Mouse (Mus musculus) A20 (cell line): Measurements from ENCODE around the gene Grm1.

Source experiments
- DNase-seq: peaks from one replicate; pipeline ENCODE4 v3.0.0-alpha.2; 2011; ENCODE audit warnings: low read depth, low spot score

Grm1 gene

GRCm38 (mm10) chr10:10834828-10835227 is 247.3 kb downstream of the Grm1 start:
- DNase-seq = no peak

- no peak for DNase-seq
Observed at GRCm38 (mm10) chr10:10831141-10831540, 251.0 kb downstream of the Grm1 start.

GRCm38 (mm10) chr10:10827308-10827707 is 254.8 kb downstream of the Grm1 start:
- DNase-seq = no peak

GRCm38 (mm10) chr10:10818061-10818460 is 264.1 kb downstream of the Grm1 start:
- no peak for DNase-seq

- no peak for DNase-seq
Observed at GRCm38 (mm10) chr10:10814631-10815216, 267.4 kb downstream of the Grm1 start.

GRCm38 (mm10) chr10:10812750-10813711 is 269.1 kb downstream of the Grm1 start:
- no peak for DNase-seq

GRCm38 (mm10) chr10:10809777-10810176 is 272.4 kb downstream of the Grm1 start:
- no peak for DNase-seq

GRCm38 (mm10) chr10:10795321-10795720 is 286.8 kb downstream of the Grm1 start:
- no peak for DNase-seq

- DNase-seq = no peak
Observed at GRCm38 (mm10) chr10:10790458-10790857, 291.7 kb downstream of the Grm1 start.

GRCm38 (mm10) chr10:10789967-10790366 is 292.2 kb downstream of the Grm1 start:
- DNase-seq = no peak

GRCm38 (mm10) chr10:10787906-10788416 is 294.2 kb downstream of the Grm1 start:
- DNase-seq = no peak

- no peak for DNase-seq
Observed at GRCm38 (mm10) chr10:10785122-10785521, 297.0 kb downstream of the Grm1 start.

- DNase-seq = no peak
Observed at GRCm38 (mm10) chr10:10774827-10775226, 307.3 kb downstream of the Grm1 start.

GRCm38 (mm10) chr10:10763015-10763414 is 319.1 kb downstream of the Grm1 start:
- DNase-seq = no peak

- no peak for DNase-seq
Observed at GRCm38 (mm10) chr10:10761274-10761673, 320.9 kb downstream of the Grm1 start.

- DNase-seq = no peak
Observed at GRCm38 (mm10) chr10:10760801-10761200, 321.4 kb downstream of the Grm1 start.

- no peak for DNase-seq
Observed at GRCm38 (mm10) chr10:10751033-10751432, 331.1 kb downstream of the Grm1 start.

- DNase-seq = no peak
Observed at GRCm38 (mm10) chr10:10744097-10744496, 338.1 kb downstream of the Grm1 start.

GRCm38 (mm10) chr10:10742172-10742571 is 340.0 kb downstream of the Grm1 start:
- DNase-seq = no peak

- DNase-seq = no peak
Observed at GRCm38 (mm10) chr10:10741314-10741713, 340.8 kb downstream of the Grm1 start.

GRCm38 (mm10) chr10:10740729-10741128 is 341.4 kb downstream of the Grm1 start:
- no peak for DNase-seq

GRCm38 (mm10) chr10:10737041-10737681 is 345.0 kb downstream of the Grm1 start:
- DNase-seq = no peak
